Mouse (Mus musculus) midbrain, embryonic 13.5 days (tissue): ENCODE data around the gene Rnf214. TPM values are rescaled to one million over a fixed set of nuclear protein-coding genes. Genes with fewer than 3 reads are reported as not detected.

Experiments
- ATAC-seq: fragments of 200-750 bp; cut with Nextera tagmentation; 2 replicates; pipeline ENCODE4 v1.8.0; 2017; ENCODE audit warnings: mild to moderate bottlenecking, moderate TSS enrichment, moderate library complexity
- H3K27ac ChIP-seq: fragments of 300-500 bp; sonication (generic); 2 replicates; pipeline ENCODE4 v1.5.1; 2015; ENCODE audit warnings: inconsistent platforms, mild to moderate bottlenecking, moderate library complexity
- H3K27me3 ChIP-seq: fragments of 300-500 bp; sonication (generic); 2 replicates; pipeline ENCODE4 v1.6.1; 2015; ENCODE audit warnings: mild to moderate bottlenecking, inconsistent platforms
- H3K36me3 ChIP-seq: fragments of 300-500 bp; sonication (generic); 2 replicates; pipeline ENCODE4 v1.6.1; 2015; ENCODE audit warnings: mild to moderate bottlenecking, inconsistent platforms
- H3K4me1 ChIP-seq: fragments of 300-500 bp; sonication (generic); replicated peaks from 2 replicates; pipeline ENCODE4 v1.6.1; 2015; ENCODE audit warnings: inconsistent platforms
- H3K4me2 ChIP-seq: fragments of 300-500 bp; sonication (generic); replicated peaks from 2 replicates; pipeline ENCODE4 v1.6.1; 2015; ENCODE audit warnings: moderate library complexity, mild to moderate bottlenecking, inconsistent platforms
- H3K4me3 ChIP-seq: fragments of 300-500 bp; sonication (generic); replicated peaks from 2 replicates; pipeline ENCODE4 v1.5.1; 2015; ENCODE audit warnings: mild to moderate bottlenecking, inconsistent platforms
- H3K9ac ChIP-seq: fragments of 300-500 bp; sonication (generic); replicated peaks from 2 replicates; pipeline ENCODE4 v1.6.1; 2015; ENCODE audit warnings: mild to moderate bottlenecking, inconsistent platforms
- H3K9me3 ChIP-seq: fragments of 300-500 bp; sonication (generic); 2 replicates; pipeline ENCODE4 v1.6.1; 2016; ENCODE audit warnings: mild to moderate bottlenecking, inconsistent platforms
- WGBS: fragments of 180-500 bp; shearing (Covaris S2); methylation state at CpG from one replicate; pipeline ENCODE4 v1.1.7; 2015; 5-methylcytosine and 5-hydroxymethylcytosine counted together
- microRNA-seq: library from miRNA; unstranded; fragments of <30 nt; microRNA quantifications from one replicate; pipeline ENCODE4, GENCODE M21; 2016
- polyA plus RNA-seq: library from polyadenylated mRNA; unstranded; fragments of >200 nt; fragmentation: Nextera tagmentation; extraction: Ambion mirVana; gene quantifications from 2 replicates; pipeline ENCODE4 v1.2.1, GENCODE M21; 2015

Gene Rnf214
- polyA plus RNA-seq, 1 experiment from 2014 or later: 119 TPM

DNA sequence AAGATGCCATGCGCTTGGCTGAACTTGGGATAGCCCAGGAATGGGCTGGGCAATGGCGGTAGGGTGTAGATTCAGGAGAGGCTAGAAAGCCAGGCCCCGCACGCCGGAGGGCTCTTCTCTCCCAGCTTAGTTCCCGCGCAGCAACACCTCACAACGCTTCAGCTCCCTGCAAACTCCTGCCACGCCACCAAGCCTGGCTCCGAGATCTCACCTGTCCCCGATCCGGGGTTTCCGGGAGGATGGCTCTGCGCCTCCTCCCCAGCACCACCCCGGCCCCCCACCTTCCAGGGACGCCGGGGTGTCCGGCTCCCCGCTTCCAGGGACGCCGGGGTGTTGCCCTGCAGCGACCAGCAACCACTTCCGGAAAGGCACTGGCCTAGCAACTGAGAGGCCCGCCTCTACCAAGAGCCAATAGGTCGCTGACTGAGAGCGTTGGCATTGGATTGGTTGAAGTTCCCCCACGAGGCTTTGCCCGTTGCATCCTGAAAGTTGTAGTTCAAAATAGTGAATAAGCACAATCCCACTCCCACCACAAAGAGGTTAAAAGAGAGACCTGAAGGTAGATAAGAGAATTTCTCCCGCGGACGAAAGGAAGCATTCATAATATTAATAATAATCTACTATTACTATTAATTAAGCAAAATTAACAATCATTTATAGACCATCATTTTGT is 78.3 kb downstream of the Rnf214 start, which contains the start of gene Cep164:
Gene Cep164 (minus strand): TSS at position 401 of the 673 bp plus-strand sequence.
- Histone ChIP-seq H3K4me1 (peaks cover 19% of the 10 kb centered on the region), H3K27me3 (no peaks in the 10 kb centered on the region), H3K27ac (peak within 1 kb of the TSS; percentile 69), H3K4me3 (peak within 1 kb of the TSS; percentile 77), H3K9ac (peak within 1 kb of the TSS; percentile 83), H3K9me3 (0 out of 2 replicates have a peak, but pooled peaks cover 2% of the 10 kb centered on the region), H3K36me3 (no peaks in the 10 kb centered on the region), H3K4me2 (peak within 1 kb of the TSS; percentile 96)
- ATAC-seq: peak; percentile 97
- under 1% methylated on average over 31 of the region's 31 CpGs for WGBS

DNA sequence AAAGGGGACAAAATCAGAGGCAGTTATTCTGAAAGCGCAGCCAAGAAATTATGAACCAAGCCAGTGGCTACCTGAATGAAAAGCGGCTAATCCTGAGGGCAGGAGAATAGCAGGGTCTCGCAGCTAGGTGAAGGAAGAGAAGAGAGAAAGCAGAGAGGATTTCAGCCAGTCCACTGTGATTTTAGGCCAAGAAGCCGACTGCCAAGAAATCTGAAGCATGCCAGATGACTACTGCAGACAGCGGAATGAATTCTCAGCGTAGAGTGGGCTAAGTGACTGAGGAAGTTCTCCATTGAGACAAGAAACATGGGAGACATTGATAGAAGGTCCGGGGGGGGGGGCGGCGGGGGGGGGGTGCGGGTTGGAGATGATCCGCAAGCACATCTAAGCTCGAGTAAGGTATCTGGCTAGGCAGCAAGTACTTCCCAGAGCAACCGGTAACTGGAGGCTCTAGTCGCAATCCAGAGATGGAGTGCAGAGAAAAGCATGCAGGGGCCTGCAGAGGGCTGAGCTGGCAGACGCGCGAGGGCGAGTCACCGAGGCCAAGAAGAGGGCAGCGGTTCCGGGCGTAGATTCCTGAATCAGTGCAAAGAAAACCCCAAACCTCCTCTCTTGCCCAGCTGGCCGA is 78.9 kb downstream of the Rnf214 start:
- H3K9me3 ChIP-seq: 0 out of 2 replicates have a peak, but pooled peaks cover 2% of the 10 kb centered on the region
- H3K27ac ChIP-seq: peak overlapping the region; percentile 69
- peak; percentile 34 for ATAC-seq
- H3K4me1 ChIP-seq: peaks cover 19% of the 10 kb centered on the region
- peak overlapping the region; percentile 83 for H3K9ac ChIP-seq
- H3K4me3 ChIP-seq: peak overlapping the region; percentile 77
- H3K36me3 ChIP-seq: peaks cover 6% of the 10 kb centered on the region; the same call in 1 of the 2 replicates
- no peaks in the 10 kb centered on the region for H3K27me3 ChIP-seq
- peak overlapping the region; percentile 96 for H3K4me2 ChIP-seq
- 5% methylated on average over 23 of the region's 23 CpGs for WGBS

DNA sequence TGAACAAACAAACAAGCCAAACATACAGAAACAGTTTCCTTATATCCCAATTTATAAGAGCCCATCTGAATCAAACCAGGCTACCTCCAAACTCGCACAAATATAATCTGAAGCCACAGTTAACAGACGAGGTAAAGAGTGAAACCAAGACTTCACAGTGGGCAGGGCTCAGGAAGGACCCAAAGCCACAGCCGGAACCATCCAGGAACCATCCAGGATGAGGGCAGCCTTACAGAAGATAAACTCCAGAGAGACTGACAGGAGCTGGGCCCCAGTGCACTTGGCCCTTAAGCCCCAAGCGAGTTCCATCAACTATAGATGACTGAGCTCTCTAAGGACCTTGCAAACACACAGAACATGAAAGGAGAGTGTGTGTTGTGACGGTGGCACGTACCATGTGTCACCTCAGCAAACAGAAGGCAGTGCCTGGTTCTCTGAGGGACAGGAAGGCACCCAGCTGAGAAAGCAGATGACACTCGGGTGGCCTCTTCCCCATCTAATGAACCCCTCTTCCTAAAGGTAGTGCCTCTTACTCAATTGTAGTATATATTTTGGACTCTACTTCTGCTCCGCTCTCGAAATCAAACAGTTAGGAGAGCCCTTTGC is 88.2 kb downstream of the Rnf214 start:
- ATAC-seq: no peak
- H3K4me1 ChIP-seq: no peaks in the 10 kb centered on the region
- peaks cover 48% of the 10 kb centered on the region for H3K36me3 ChIP-seq
- H3K27me3 ChIP-seq: no peaks in the 10 kb centered on the region
- no peak overlapping the region for H3K9ac ChIP-seq
- no peak overlapping the region for H3K27ac ChIP-seq
- WGBS: 89% methylated on average over 9 of the region's 9 CpGs
- no peaks in the 10 kb centered on the region for H3K9me3 ChIP-seq
- H3K4me3 ChIP-seq: no peak overlapping the region
- no peak overlapping the region for H3K4me2 ChIP-seq

DNA sequence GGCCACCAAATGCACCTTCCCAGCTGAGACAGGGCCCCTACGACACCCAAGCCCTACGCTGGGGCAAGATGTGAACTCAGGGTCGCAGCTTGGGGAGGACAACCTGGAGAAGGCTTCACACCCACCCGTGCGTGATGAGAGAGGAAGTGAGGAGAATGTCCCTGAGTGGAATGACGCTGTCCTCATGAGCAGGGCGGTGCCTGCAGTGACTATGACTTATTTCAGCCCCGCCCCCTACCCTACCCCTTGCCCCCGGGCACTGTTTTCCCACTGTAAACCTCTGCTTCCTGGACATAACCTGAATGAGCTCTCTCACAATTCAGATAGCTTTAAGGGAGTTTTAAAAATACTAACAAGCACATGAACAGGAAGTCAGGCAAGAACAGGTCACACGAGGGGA is 91.2 kb downstream of the Rnf214 start:
- no peak overlapping the region for H3K4me3 ChIP-seq
- H3K9me3 ChIP-seq: no peaks in the 10 kb centered on the region
- H3K4me1 ChIP-seq: no peaks in the 10 kb centered on the region
- WGBS: 96% methylated on average over 10 of the region's 10 CpGs
- ATAC-seq: no peak
- no peak overlapping the region for H3K27ac ChIP-seq
- no peaks in the 10 kb centered on the region for H3K27me3 ChIP-seq
- H3K36me3 ChIP-seq: peaks cover 31% of the 10 kb centered on the region
- no peak overlapping the region for H3K9ac ChIP-seq
- no peak overlapping the region for H3K4me2 ChIP-seq

DNA sequence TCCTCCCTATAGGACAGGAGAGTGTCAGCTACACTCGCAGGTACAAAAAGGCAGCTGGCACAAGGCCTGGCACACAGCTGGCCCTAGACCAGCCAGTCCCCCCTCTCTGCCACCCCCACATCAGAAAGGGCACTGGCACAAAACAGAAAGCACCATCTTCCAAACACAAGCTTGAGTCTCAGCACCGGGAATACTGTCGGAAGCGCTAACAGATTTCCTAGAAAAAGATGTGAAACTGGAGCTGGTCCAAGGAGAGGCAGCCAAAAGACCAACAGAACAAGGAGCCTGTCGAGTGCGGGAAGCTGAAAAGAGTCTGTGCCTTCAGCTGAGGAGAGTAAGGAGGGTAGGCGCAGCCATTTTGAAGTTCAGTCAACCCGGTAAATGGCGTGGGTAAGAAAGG is 91.6 kb downstream of the Rnf214 start:
- Histone ChIP-seq H3K4me1 (no peaks in the 10 kb centered on the region), H3K4me3 (no peak overlapping the region), H3K27ac (no peak overlapping the region), H3K9me3 (no peaks in the 10 kb centered on the region), H3K9ac (no peak overlapping the region), H3K27me3 (no peaks in the 10 kb centered on the region), H3K4me2 (no peak overlapping the region), H3K36me3 (peaks cover 31% of the 10 kb centered on the region)
- no peak for ATAC-seq
- WGBS: 84% methylated on average over 9 of the region's 9 CpGs

Small RNA genes lying within 50 kb of the gene (microRNA-seq; reads per million reads assigned to microRNA genes)
- not detected for gene Mir7087

Other genes starting within 250 kb of the Rnf214 start
- 14.9 and 15.5 TPM in 2 replicates for gene Cep164, start 78.2 kb downstream of the Rnf214 start, polyA plus RNA-seq
- 47.0 and 50.6 TPM in 2 replicates for gene Bace1, start 68.3 kb downstream of the Rnf214 start, polyA plus RNA-seq
- gene Pcsk7, start 414 bp downstream of the Rnf214 start, polyA plus RNA-seq: 26.4 and 27.7 TPM in 2 replicates
- 5.0 and 5.5 TPM in 2 replicates for gene Tagln, start 29.1 kb upstream of the Rnf214 start, polyA plus RNA-seq
- 27.4 and 32.7 TPM in 2 replicates for gene Sidt2, start 48.3 kb upstream of the Rnf214 start, polyA plus RNA-seq
- 303 and 305 TPM in 2 replicates for gene Pafah1b2, start 105.8 kb upstream of the Rnf214 start, polyA plus RNA-seq
- 5.7 and 6.7 TPM in 2 replicates for gene Sik3, start 105.9 kb upstream of the Rnf214 start, polyA plus RNA-seq